Mouse (Mus musculus): Measurements from ENCODE around the gene Phlpp1.

GRCm38 (mm10) chr1:106428580-106428979 is 257.0 kb downstream of the Phlpp1 start:
- TF ChIP-seq NANOG (IDR thresholded peaks at IDR 0.05; ENCODE audit: borderline replicate concordance, low read length) (no peak), CTCF (conservative IDR thresholded peaks at IDR 0.05; ENCODE audit: low read length) (no peak)

Data from E14TG2a.4 (cell line).